Mouse (Mus musculus) lung, adult 2 months (tissue): ENCODE measurements around the gene Fam163b.

Experiments
- CTCF ChIP-seq: fragments of 200-500 bp; IDR thresholded peaks from 2 replicates; pipeline ENCODE4 v1.5.1; 2011; ENCODE audit warnings: mild to moderate bottlenecking, low read length, control low read depth; ENCODE audit not compliant: insufficient read depth
- POLR2A ChIP-seq: fragments of 200-500 bp; IDR thresholded peaks from 2 replicates; pipeline ENCODE4 v1.6.1; 2011; ENCODE audit warnings: low read depth, mild to moderate bottlenecking, control low read depth, low read length, borderline replicate concordance; ENCODE audit errors: extremely low read depth

- TF ChIP-seq CTCF (no peak), POLR2A (no peak)
Observed at GRCm38 (mm10) chr2:27070247-27070813, 72.0 kb downstream of the Fam163b start.
